Comparison of ENCODE assay signal across 20 mouse cellular contexts in genomic region chr10:111836802-111837201, GRCm38 (mm10).
A peak's percentile ranks its signal among the peaks of the same experiment; 100 is the strongest.
DNase-seq lines count a peak whose midpoint lies in the region; ATAC-seq and TF ChIP-seq lines count a peak whose summit lies in the region.
"Had no signal": no experiment of that assay in that cellular context is flagged by ENCODE, and none has a peak within 500 bp of the region (broad histone marks: within the 10 kb centered on the region; RNA-seq: fewer than 3 reads in every experiment).

No protein-coding gene starts in this region.

- no peaks in the 10 kb centered on the region for H3K27me3 ChIP-seq in G1E (ENCODE audit: insufficient read depth, low read length)
- H3K27me3 ChIP-seq: forebrain, embryonic 13.5 days; heart, embryonic 15.5 days had no signal

- H3K9me3 ChIP-seq in G1E (replicated peaks) = no peaks in the 10 kb centered on the region
- H3K9me3 ChIP-seq: embryonic facial prominence, embryonic 10.5 days; forebrain, embryonic 13.5 days; heart, embryonic 15.5 days had no signal

- DNase-seq in 416B (ENCODE audit: low read depth) (peak; percentile 56), G1E (ENCODE audit: low spot score) (no peak)
- DNase-seq in frontal cortex, postnatal 25 days (ENCODE audit: low spot score in 2 of 2) = no peak
- no peak for DNase-seq in left cerebral cortex, postnatal 36 days (ENCODE audit: low spot score in 2 of 2)
- no peak for DNase-seq in cerebellum, postnatal 4 days (ENCODE audit: low spot score in 2 of 2)
- no peak for DNase-seq in left cerebral cortex, postnatal 4 days
- DNase-seq: adrenal gland, postnatal 10 days; B cell, adult 2 months; cerebellum, adult 11-12 months; cerebellum, adult 9-10 months; cerebellum, postnatal 25 days; gastrocnemius, postnatal 10 days; heart, adult 2 months; heart, postnatal 14 days had no signal

- H3K36me3 ChIP-seq in G1E (replicated peaks) = no peaks in the 10 kb centered on the region
- H3K36me3 ChIP-seq: embryonic facial prominence, embryonic 10.5 days; heart, embryonic 15.5 days had no signal

- ATAC-seq in G1E (ENCODE audit: extremely low read depth, insufficient number of reproducible peaks, low FRiP score, poor library complexity, severe bottlenecking) = peak; percentile 35; the same call in 1 of the 2 replicates
- ATAC-seq in granulocyte monocyte progenitor cell, adult 5-6 weeks (replicated peaks; ENCODE audit: poor library complexity, severe bottlenecking) = peak; percentile 49
- ATAC-seq in megakaryocyte, adult 5-6 weeks (ENCODE audit: poor library complexity, severe bottlenecking) = peak; percentile 57
- ATAC-seq: CD4-positive, CD25-positive, alpha-beta regulatory T cell, adult 4 months had no signal

- no peak overlapping the region for H3K4me3 ChIP-seq in G1E (ENCODE audit: low read depth, low read length)
- H3K4me3 ChIP-seq: embryonic facial prominence, embryonic 10.5 days; forebrain, embryonic 13.5 days; heart, adult 2 months; heart, embryonic 15.5 days had no signal

- peaks cover 29% of the 10 kb centered on the region for H3K4me1 ChIP-seq in G1E (ENCODE audit: insufficient read depth, low read depth, low read length)

- TF ChIP-seq CTCF in G1E (IDR thresholded peaks at IDR 0.05; ENCODE audit: low read depth, low read length) = no peak

- intact Hi-C loops in left cerebral cortex, postnatal 36 days (cut with DNase I) = no loop called here
- intact Hi-C loops in left cerebral cortex, postnatal 4 days (cut with DNase I) = no loop called here
